Mouse (Mus musculus) testis, adult 2 months (tissue): ENCODE data around the gene Tkt.

Experiments
- CTCF ChIP-seq: fragments of 200-500 bp; IDR thresholded peaks from 2 replicates; pipeline ENCODE4 v1.5.1; 2012; ENCODE audit warnings: low read depth, mild to moderate bottlenecking, inconsistent platforms, low read length, moderate library complexity; ENCODE audit not compliant: control insufficient read depth, insufficient read depth, insufficient replicate concordance
- POLR2A ChIP-seq: fragments of 200-500 bp; IDR thresholded peaks from 2 replicates; pipeline ENCODE4 v1.6.1; 2012; ENCODE audit warnings: low read depth, mild to moderate bottlenecking, inconsistent platforms, low read length, moderate library complexity; ENCODE audit not compliant: control insufficient read depth

GRCm38 (mm10) chr14:30553185-30553584 lies 5.0 kb downstream of the Tkt start:
- TF ChIP-seq CTCF, result no peak
- TF ChIP-seq POLR2A, result no peak
